7 mouse cellular contexts compared by ENCODE assay signal in the genomic region with DNA sequence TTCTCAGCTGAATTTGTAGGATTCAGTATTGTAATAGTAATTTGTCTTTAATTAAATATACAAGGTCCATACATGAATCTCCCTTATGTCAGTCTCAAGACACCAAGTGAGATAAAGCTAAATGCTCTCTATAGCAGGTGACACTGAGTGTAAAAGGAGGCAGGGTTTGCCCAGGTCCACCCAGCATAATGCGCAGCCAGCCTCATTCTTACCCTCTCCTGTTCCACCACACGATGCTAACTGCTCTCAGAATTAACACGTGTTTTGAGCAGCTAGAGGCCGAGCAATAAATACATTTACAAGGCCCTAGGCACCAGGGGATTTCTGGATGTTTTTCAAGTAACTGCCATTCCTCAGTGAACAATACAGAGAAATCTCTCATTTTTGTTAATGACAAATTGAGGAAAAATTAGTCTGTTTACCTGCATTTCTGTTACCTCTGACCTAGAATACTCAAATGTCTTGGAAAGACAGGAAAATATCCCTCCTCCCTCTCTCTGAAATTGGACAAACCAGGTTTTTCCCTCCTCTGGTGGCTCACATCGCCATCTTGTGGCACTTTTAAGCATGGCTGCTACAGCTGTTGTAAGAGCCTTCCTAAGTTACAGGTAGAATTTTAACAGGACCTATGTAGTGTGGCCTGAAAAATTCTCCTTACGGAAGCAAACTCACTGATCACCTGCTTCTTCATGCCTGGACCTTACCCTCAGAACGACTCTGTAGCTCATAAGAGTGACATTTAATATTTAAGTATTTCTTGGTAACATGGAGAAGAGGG. TPM values are rescaled to one million over a fixed set of nuclear protein-coding genes. Genes with fewer than 3 reads are reported as not detected.
DNase-seq lines count a peak whose midpoint lies in the region; TF ChIP-seq lines count a peak whose summit lies in the region.

No protein-coding gene starts in this region.

- no peak overlapping the region for H3K4me3 ChIP-seq in ES-E14 (ENCODE audit: insufficient read depth in 1 of 2, low read depth in 1 of 2, low read length in 2 of 2, poor library complexity in 1 of 2, severe bottlenecking in 1 of 2)
- no peak overlapping the region for H3K4me3 ChIP-seq in gastrocnemius, adult 2 months
- no peak overlapping the region for H3K4me3 ChIP-seq in lung, adult 2 months (replicated peaks; ENCODE audit: extremely low read depth, low read depth, low read length)

- no peak overlapping the region for H3K9ac ChIP-seq in ES-E14 (ENCODE audit: insufficient read depth, low read depth, low read length, poor library complexity, severe bottlenecking)

- H3K4me1 ChIP-seq in ES-E14 (ENCODE audit: control insufficient read depth in 2 of 2, insufficient read depth in 2 of 2, low read length in 2 of 2, poor library complexity in 1 of 2) = 0 out of 4 replicates have a peak, but pooled peaks cover 0 to 1% of the 10 kb centered on the region in 2 experiments
- no peaks in the 10 kb centered on the region for H3K4me1 ChIP-seq in lung, adult 2 months (ENCODE audit: control insufficient read depth, insufficient read depth, low read length)

- H3K27ac ChIP-seq in ES-E14 (ENCODE audit: insufficient read depth, low read depth, low read length, poor library complexity, severe bottlenecking) = no peak overlapping the region
- H3K27ac ChIP-seq in gastrocnemius, adult 2 months = no peak overlapping the region

- TF ChIP-seq POLR2A in lung, adult 2 months (IDR thresholded peaks at IDR 0.05; ENCODE audit: borderline replicate concordance, extremely low read depth, low read depth, low read length) = no peak

- TF ChIP-seq CTCF in gastrocnemius, adult 2 months (IDR thresholded peaks at IDR 0.05) = peak; percentile 92
- TF ChIP-seq CTCF in lung, adult 2 months (IDR thresholded peaks at IDR 0.05; ENCODE audit: insufficient read depth, low read length) = peak; percentile 17; the same call in 1 of the 2 replicates

- no peaks in the 10 kb centered on the region for H3K36me3 ChIP-seq in ES-E14 (ENCODE audit: control insufficient read depth, insufficient read depth, low read length, poor library complexity, severe bottlenecking)

- in situ Hi-C loops in ES-E14 (cut with MboI; ENCODE audit: low sequenced_read_pairs in 2 of 2, unreplicated experiment in 2 of 2) = no loop called here

- DNase-seq in 416B (ENCODE audit: low read depth) (peak; percentile 50), ES-E14 (ENCODE audit: low read depth, low spot score) (peak; percentile 46)
- peak; percentile 86 to 89 for DNase-seq in cerebellum, postnatal 10 days
- DNase-seq in gastrocnemius, adult 2 months = peak; percentile 58
- DNase-seq in kidney, postnatal 4 days = peak; percentile 83
- peak; percentile 32 for DNase-seq in lung, adult 2 months
- peak; percentile 35 for DNase-seq in retina, postnatal 7 days (ENCODE audit: low read depth, low spot score)

- intact Hi-C loops in gastrocnemius, adult 2 months (cut with DNase I) = loop anchor here (2.0 kb wide), 1 partner anchor 71 kb away; no protein-coding TSS in a partner anchor

- no peaks in the 10 kb centered on the region for H3K9me3 ChIP-seq in ES-E14 (ENCODE audit: control insufficient read depth, insufficient read depth, low read depth, low read length)

- WGBS in lung, adult 2 months = 46% methylated on average over 7 of the region's 7 CpGs

TF ChIP-seq in ES-E14, 5 proteins besides CTCF, POLR2A, EP300 and RAD21:
- 0 out of 2 replicates have a peak, but pooled peaks have one; percentile 26 for TF ChIP-seq ZC3H11A (IDR thresholded peaks at IDR 0.05; ENCODE audit: borderline replicate concordance, low read depth, low read length)
- no peak for TF ChIP-seq ZNF384 (IDR thresholded peaks at IDR 0.05; ENCODE audit: low read depth, low read length)
- no peak for TF ChIP-seq CHD2 (IDR thresholded peaks at IDR 0.05; ENCODE audit: low read depth, low read length)
TF ChIP-seq in ES-E14: peak in this region for 1.

RNA-seq across cellular contexts. Expression of a gene that starts 14.7 kb away (rescaled TPM):
- total RNA-seq in ES-E14 (2012; rRNA removed) = 0.16 and 0.54 TPM in 2 replicates
- total RNA-seq in gastrocnemius, adult 2 months (2021) = under 1 TPM; 0.10 to 0.11 TPM
- polyA plus RNA-seq in lung, adult 2 months (2012; rRNA removed) = not detected in 2 replicates

RNA-seq across cellular contexts. Expression of a gene that starts 30.0 kb away (rescaled TPM):
- 8.9 and 14.1 TPM in 2 replicates for total RNA-seq in ES-E14 (2012; rRNA removed)
- not detected for total RNA-seq in gastrocnemius, adult 2 months (2021)
- 0.05 TPM in 1 of 2 replicates, not detected in the other for polyA plus RNA-seq in lung, adult 2 months (2012; rRNA removed)

RNA-seq across cellular contexts. Expression of a gene that starts 39.9 kb away (rescaled TPM):
- total RNA-seq in ES-E14 (2012; rRNA removed) = 7.6 and 12.8 TPM in 2 replicates
- total RNA-seq in gastrocnemius, adult 2 months (2021) = 10 to 100 TPM; 34.0 to 41.1 TPM
- polyA plus RNA-seq in lung, adult 2 months (2012; rRNA removed) = 13.2 and 15.4 TPM in 2 replicates

Comparison
In these comparisons a context has a peak if more than half of its experiments do, and no peak if none do; other contexts are left out.
1. DNase-seq: peak in every context shown above with its lines; median percentile 88 in cerebellum, postnatal 10 days; 83 in kidney, postnatal 4 days; 58 in gastrocnemius, adult 2 months; 50 in 416B; 46 in ES-E14; 35 in retina, postnatal 7 days; 32 in lung, adult 2 months.